Mouse (Mus musculus) frontal cortex, adult 2 months (tissue): ENCODE data around the gene Trappc1. TPM values are rescaled to one million over a fixed set of nuclear protein-coding genes. Genes with fewer than 3 reads are reported as not detected.

Source experiments
- DNase-seq, 2 experiments: peaks; one replicate each; pipeline ENCODE4 v3.0.0; 2022; ENCODE audit warnings: low spot score in 1 of 2; ENCODE audit errors: extremely low spot score in 1 of 2
- polyA plus RNA-seq: library from polyadenylated mRNA; depleted of rRNA; stranded (reverse); fragments of >200 nt; gene quantifications from 2 replicates; pipeline ENCODE4 v1.2.3, GENCODE M21; 2012

Trappc1 gene
- polyA plus RNA-seq, 1 experiment: 73.4 TPM

GRCm38 (mm10) chr11:69327648-69328047 lies 3.9 kb downstream of the Trappc1 start:
- DNase-seq: no peak

GRCm38 (mm10) chr11:69328517-69328916 lies 4.7 kb downstream of the Trappc1 start:
- no peak for DNase-seq

- no peak for DNase-seq
These were observed 7.4 kb downstream of the Trappc1 start for GRCm38 (mm10) chr11:69331152-69331551.

GRCm38 (mm10) chr11:69331929-69332405 lies 8.2 kb downstream of the Trappc1 start:
- DNase-seq: peak; percentile 52 to 85

GRCm38 (mm10) chr11:69332713-69333253 lies 9.0 kb downstream of the Trappc1 start:
- DNase-seq: no peak

- DNase-seq: no peak
These were observed 10.1 kb downstream of the Trappc1 start for GRCm38 (mm10) chr11:69333922-69334321.

GRCm38 (mm10) chr11:69334796-69335195 lies 11.0 kb downstream of the Trappc1 start:
- DNase-seq: no peak

GRCm38 (mm10) chr11:69340161-69341131 lies 16.7 kb downstream of the Trappc1 start, which contains the start of gene Rnf227:
TSS of gene Rnf227 (plus strand) at chr11:69340461.
- DNase-seq: peak in 1 of 2 experiments; percentile 76

GRCm38 (mm10) chr11:69346441-69346840 lies 22.7 kb downstream of the Trappc1 start:
- DNase-seq: no peak

GRCm38 (mm10) chr11:69356544-69356943 lies 32.8 kb downstream of the Trappc1 start:
- DNase-seq: no peak

- DNase-seq: no peak
These were observed 33.9 kb downstream of the Trappc1 start for GRCm38 (mm10) chr11:69357690-69358089.

- no peak for DNase-seq
These were observed 38.2 kb downstream of the Trappc1 start for GRCm38 (mm10) chr11:69362021-69362420.

GRCm38 (mm10) chr11:69362479-69362878 lies 38.7 kb downstream of the Trappc1 start:
- no peak for DNase-seq

GRCm38 (mm10) chr11:69364376-69364775 lies 40.6 kb downstream of the Trappc1 start:
- DNase-seq: no peak

GRCm38 (mm10) chr11:69364910-69365309 lies 41.1 kb downstream of the Trappc1 start:
- DNase-seq: peak; percentile 88 to 92

GRCm38 (mm10) chr11:69365722-69366121 lies 41.9 kb downstream of the Trappc1 start:
- DNase-seq: no peak

GRCm38 (mm10) chr11:69366157-69366854 lies 42.5 kb downstream of the Trappc1 start:
- peak; percentile 93 to 96 for DNase-seq

- peak; percentile 45 to 64 for DNase-seq
These were observed 43.3 kb downstream of the Trappc1 start for GRCm38 (mm10) chr11:69366855-69367615.

GRCm38 (mm10) chr11:69367616-69368355 lies 44.0 kb downstream of the Trappc1 start:
- DNase-seq: peak; percentile 15 to 30
